Mouse (Mus musculus): ENCODE data around the gene Abhd17a. TPM values are rescaled to one million over a fixed set of nuclear protein-coding genes. Genes with fewer than 3 reads are reported as not detected.

Gene Abhd17a
- polyA plus RNA-seq, 1 experiment from 2014 or later = 95.7 TPM

GRCm38 (mm10) chr10:80620365-80620764, 30.2 kb upstream of the Abhd17a start:
- 85% methylated on average over 9 of the region's 9 CpGs for WGBS
- ATAC-seq = no peak
- no peak overlapping the region for H3K9ac ChIP-seq
- no peak overlapping the region for H3K4me3 ChIP-seq (replicated peaks)
- peaks cover 7% of the 10 kb centered on the region; the same call in 1 of the 2 replicates for H3K36me3 ChIP-seq
- no peaks in the 10 kb centered on the region for H3K9me3 ChIP-seq
- H3K27me3 ChIP-seq (replicated peaks) = no peaks in the 10 kb centered on the region
- H3K27ac ChIP-seq = no peak overlapping the region
- peaks cover 24% of the 10 kb centered on the region for H3K4me1 ChIP-seq (replicated peaks)
- H3K4me2 ChIP-seq (replicated peaks) = no peak overlapping the region

GRCm38 (mm10) chr10:80619465-80620244, 29.5 kb upstream of the Abhd17a start:
- Histone ChIP-seq H3K4me2 (replicated peaks) (no peak overlapping the region), H3K9ac (no peak overlapping the region), H3K27me3 (replicated peaks) (no peaks in the 10 kb centered on the region), H3K4me1 (replicated peaks) (peaks cover 18% of the 10 kb centered on the region), H3K9me3 (no peaks in the 10 kb centered on the region), H3K27ac (no peak overlapping the region), H3K4me3 (replicated peaks) (no peak overlapping the region), H3K36me3 (peaks cover 14% of the 10 kb centered on the region)
- 37% methylated on average over 8 of the region's 8 CpGs for WGBS
- no peak for ATAC-seq

GRCm38 (mm10) chr10:80618181-80618580, 28.0 kb upstream of the Abhd17a start:
- no peak overlapping the region for H3K4me3 ChIP-seq (replicated peaks)
- peaks cover 5% of the 10 kb centered on the region; the same call in 1 of the 2 replicates for H3K4me1 ChIP-seq (replicated peaks)
- H3K9me3 ChIP-seq = no peaks in the 10 kb centered on the region
- no peak for ATAC-seq
- 68% methylated on average over 9 of the region's 9 CpGs for WGBS
- H3K4me2 ChIP-seq (replicated peaks) = no peak overlapping the region
- no peaks in the 10 kb centered on the region for H3K27me3 ChIP-seq (replicated peaks)
- H3K36me3 ChIP-seq = peaks cover 26% of the 10 kb centered on the region
- no peak overlapping the region for H3K9ac ChIP-seq
- H3K27ac ChIP-seq = no peak overlapping the region

DNA sequence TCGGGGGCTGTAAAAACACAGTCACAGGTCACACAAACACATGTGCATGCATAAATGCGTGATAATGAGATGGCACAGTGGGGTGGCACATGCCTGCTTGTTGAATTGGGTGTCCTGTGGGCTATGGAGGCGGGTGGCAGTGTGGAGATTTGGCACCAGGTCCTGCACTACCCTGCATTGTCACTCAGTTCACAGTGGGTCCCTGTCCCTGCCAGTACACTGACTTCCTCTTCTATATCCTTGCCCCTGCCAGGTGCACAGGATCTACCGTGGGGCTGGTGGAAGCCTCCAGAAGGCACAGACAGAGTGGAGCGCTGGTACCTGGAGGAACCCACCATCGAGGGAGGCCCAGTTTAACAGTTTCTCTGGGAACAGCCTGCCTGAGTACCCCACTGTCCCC, 24.2 kb upstream of the Abhd17a start:
- Histone ChIP-seq H3K9me3 (no peaks in the 10 kb centered on the region), H3K4me1 (replicated peaks) (no peaks in the 10 kb centered on the region), H3K4me2 (replicated peaks) (no peak overlapping the region), H3K36me3 (peaks cover 46% of the 10 kb centered on the region), H3K4me3 (replicated peaks) (no peak overlapping the region), H3K27me3 (replicated peaks) (no peaks in the 10 kb centered on the region), H3K9ac (no peak overlapping the region), H3K27ac (no peak overlapping the region)
- whole genome bisulfite sequencing = 89% methylated on average over 6 of the region's 6 CpGs
- no peak for ATAC-seq

DNA sequence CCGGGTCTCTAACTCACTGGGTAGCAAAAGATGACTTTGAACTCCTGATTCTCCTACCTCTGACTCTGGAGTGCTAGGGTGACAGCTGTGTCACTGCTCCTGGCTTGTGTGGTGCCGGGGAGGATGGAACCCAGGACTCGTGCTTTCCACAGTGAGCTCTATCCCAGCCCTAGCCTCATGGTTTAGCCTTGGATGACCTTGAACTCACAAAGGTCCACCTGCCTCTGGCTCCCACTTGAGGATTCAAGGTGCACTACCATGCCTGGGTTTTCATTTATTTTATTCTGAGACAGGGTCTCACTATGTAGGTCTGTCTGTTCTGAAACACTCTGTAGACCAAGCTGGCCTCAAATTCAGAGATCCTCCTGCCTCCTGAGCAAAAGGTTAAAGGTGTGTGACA, 23.7 kb upstream of the Abhd17a start:
- Histone ChIP-seq H3K36me3 (peaks cover 52% of the 10 kb centered on the region), H3K9me3 (no peaks in the 10 kb centered on the region), H3K4me3 (replicated peaks) (no peak overlapping the region), H3K4me2 (replicated peaks) (no peak overlapping the region), H3K27ac (no peak overlapping the region), H3K27me3 (replicated peaks) (no peaks in the 10 kb centered on the region), H3K9ac (no peak overlapping the region), H3K4me1 (replicated peaks) (no peaks in the 10 kb centered on the region)
- ATAC-seq = no peak
- 80% methylated on average over 3 of the region's 3 CpGs for WGBS

DNA sequence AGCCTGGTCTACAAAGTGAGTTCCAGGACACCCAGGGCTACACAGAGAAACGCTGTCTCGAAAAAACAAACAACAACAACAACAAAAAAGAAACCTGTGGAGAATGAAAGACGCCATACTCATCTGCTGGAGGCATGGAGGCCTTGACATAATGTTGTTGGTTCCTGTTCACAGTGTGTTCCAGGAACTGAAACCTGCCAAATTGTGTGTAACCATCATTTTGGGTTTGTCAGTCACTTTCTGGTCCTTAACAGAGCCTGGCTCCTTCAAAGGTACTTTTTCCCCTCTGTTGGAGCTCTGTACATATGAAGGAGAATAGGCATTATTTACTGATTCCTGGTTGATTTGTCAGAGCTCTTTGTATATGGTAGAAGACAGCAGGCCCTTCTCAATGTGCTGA, 21.8 kb upstream of the Abhd17a start:
- H3K36me3 ChIP-seq = peaks cover 69% of the 10 kb centered on the region
- no peak overlapping the region for H3K4me2 ChIP-seq (replicated peaks)
- no peak overlapping the region for H3K4me3 ChIP-seq (replicated peaks)
- 0 out of 2 replicates have a peak, but pooled peaks cover 3% of the 10 kb centered on the region for H3K4me1 ChIP-seq (replicated peaks)
- ATAC-seq = no peak
- H3K27me3 ChIP-seq (replicated peaks) = no peaks in the 10 kb centered on the region
- no peaks in the 10 kb centered on the region for H3K9me3 ChIP-seq
- no peak overlapping the region for H3K27ac ChIP-seq
- 96% methylated on average over 3 of the region's 3 CpGs for WGBS
- no peak overlapping the region for H3K9ac ChIP-seq

DNA sequence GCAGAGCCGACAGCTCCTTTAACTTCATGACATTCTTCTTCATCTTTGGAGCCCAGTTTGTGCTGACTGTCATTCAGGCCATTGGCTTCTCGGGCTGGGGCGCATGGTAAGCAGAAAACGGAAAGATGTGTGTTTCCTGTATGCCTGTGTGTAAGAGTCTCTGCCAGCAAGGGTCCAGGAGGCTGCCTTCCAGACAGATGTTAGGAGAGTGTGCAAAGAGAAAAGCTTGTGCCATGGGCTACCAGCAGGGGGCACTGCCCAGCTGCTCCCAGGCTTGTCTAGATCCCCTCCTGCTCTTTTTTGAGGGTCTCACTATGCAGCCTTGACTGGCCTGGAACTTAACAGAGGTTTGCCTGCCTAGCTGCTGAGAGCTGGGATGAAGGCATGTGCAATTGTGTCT, 20.9 kb upstream of the Abhd17a start:
- no peak overlapping the region for H3K4me3 ChIP-seq (replicated peaks)
- H3K9me3 ChIP-seq = no peaks in the 10 kb centered on the region
- H3K36me3 ChIP-seq = peaks cover 78% of the 10 kb centered on the region
- WGBS = 77% methylated on average over 4 of the region's 4 CpGs
- no peak overlapping the region for H3K4me2 ChIP-seq (replicated peaks)
- no peaks in the 10 kb centered on the region for H3K27me3 ChIP-seq (replicated peaks)
- H3K9ac ChIP-seq = no peak overlapping the region
- 0 out of 2 replicates have a peak, but pooled peaks cover 6% of the 10 kb centered on the region for H3K4me1 ChIP-seq (replicated peaks)
- H3K27ac ChIP-seq = no peak overlapping the region
- no peak for ATAC-seq

GRCm38 (mm10) chr10:80610116-80610785, 20.1 kb upstream of the Abhd17a start:
- no peak overlapping the region for H3K4me2 ChIP-seq (replicated peaks)

DNA sequence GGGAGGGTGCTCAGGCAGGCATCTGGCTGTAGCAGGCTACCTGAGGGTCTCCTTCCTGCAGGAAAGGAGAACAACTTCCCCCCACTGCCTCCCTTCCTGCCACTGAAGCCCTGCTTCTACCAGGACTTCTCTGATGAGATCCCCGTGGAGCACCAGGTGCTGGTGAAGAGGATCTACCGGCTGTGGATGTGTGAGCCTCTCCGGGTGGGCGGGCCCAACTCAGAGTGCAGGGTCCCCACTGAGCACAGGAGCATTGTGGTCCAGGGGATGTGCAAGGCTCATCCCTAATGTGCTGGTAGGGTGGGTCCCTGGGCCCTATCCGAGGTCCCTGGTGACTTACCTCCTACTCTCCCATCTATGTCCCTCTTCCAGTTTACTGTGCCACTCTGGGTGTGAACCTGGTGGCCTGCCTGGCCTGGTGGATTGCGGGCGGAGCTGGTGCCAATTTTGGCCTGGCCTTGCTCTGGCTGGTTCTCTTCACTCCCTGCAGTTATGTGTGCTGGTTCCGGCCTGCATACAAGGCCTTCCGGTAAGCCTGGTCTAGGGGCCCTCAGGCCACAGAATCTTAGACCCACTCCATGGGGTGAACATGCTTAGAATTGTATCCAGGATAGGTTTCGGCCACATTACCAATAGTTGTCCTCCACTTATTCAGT, 19.3 kb upstream of the Abhd17a start:
- no peak overlapping the region for H3K27ac ChIP-seq
- H3K4me3 ChIP-seq (replicated peaks) = no peak overlapping the region
- WGBS = 90% methylated on average over 10 of the region's 10 CpGs
- no peak overlapping the region for H3K4me2 ChIP-seq (replicated peaks)
- ATAC-seq = no peak
- H3K36me3 ChIP-seq = peaks cover 64% of the 10 kb centered on the region
- no peaks in the 10 kb centered on the region for H3K27me3 ChIP-seq (replicated peaks)
- H3K9ac ChIP-seq = no peak overlapping the region
- H3K9me3 ChIP-seq = no peaks in the 10 kb centered on the region
- H3K4me1 ChIP-seq (replicated peaks) = peaks cover 11% of the 10 kb centered on the region

More at GRCm38 (mm10) chr10:80610116-80610785, 20.1 kb upstream of the Abhd17a start:
- no peak overlapping the region for H3K4me3 ChIP-seq (replicated peaks)
- WGBS = 93% methylated on average over 9 of the region's 9 CpGs
- H3K36me3 ChIP-seq = peaks cover 72% of the 10 kb centered on the region
- no peak overlapping the region for H3K27ac ChIP-seq
- no peak overlapping the region for H3K9ac ChIP-seq
- no peak for ATAC-seq
- H3K27me3 ChIP-seq (replicated peaks) = no peaks in the 10 kb centered on the region
- H3K4me1 ChIP-seq (replicated peaks) = 0 out of 2 replicates have a peak, but pooled peaks cover 8% of the 10 kb centered on the region
- H3K9me3 ChIP-seq = no peaks in the 10 kb centered on the region

- H3K4me2 ChIP-seq (replicated peaks) = no peak overlapping the region
- no peak overlapping the region for H3K4me3 ChIP-seq (replicated peaks)
- 86% methylated on average over 3 of the region's 3 CpGs for WGBS
These were observed 18.3 kb upstream of the Abhd17a start for GRCm38 (mm10) chr10:80608435-80608834.

DNA sequence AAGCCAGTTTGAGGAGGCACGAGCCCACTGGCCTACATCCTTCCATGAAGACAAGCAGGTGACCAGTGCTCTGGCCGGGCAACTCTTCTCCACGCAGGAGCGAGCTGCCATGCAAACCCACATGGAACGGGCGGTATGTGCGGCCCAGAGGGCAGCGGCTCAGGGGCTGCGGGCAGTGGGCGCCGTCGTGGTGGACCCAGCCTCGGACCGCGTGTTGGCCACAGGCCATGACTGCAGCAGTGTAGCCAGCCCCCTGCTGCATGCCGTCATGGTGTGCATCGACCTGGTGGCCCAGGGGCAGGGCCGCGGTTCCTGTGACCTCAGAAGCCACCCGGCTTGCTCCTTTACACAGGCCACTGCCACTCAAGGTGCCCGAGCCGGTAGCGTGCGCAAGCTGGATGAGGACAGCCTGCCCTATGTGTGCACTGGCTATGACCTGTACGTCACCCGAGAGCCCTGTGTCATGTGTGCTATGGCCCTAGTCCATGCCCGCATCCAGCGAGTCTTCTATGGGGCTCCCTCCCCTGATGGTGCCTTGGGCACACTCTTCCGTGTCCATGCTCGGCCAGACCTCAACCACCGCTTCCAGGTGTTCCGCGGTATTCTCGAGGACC, 16.7 kb upstream of the Abhd17a start:
- no peak overlapping the region for H3K4me3 ChIP-seq (replicated peaks)
- H3K4me2 ChIP-seq (replicated peaks) = no peak overlapping the region
- peaks cover 26% of the 10 kb centered on the region for H3K4me1 ChIP-seq (replicated peaks)
- peaks cover 46% of the 10 kb centered on the region for H3K36me3 ChIP-seq
- H3K27ac ChIP-seq = no peak overlapping the region
- H3K27me3 ChIP-seq (replicated peaks) = no peaks in the 10 kb centered on the region
- 94% methylated on average over 34 of the region's 34 CpGs for WGBS
- H3K9ac ChIP-seq = no peak overlapping the region
- H3K9me3 ChIP-seq = no peaks in the 10 kb centered on the region
- no peak for ATAC-seq

More at GRCm38 (mm10) chr10:80608435-80608834, 18.3 kb upstream of the Abhd17a start:
- Histone ChIP-seq H3K9ac (no peak overlapping the region), H3K36me3 (peaks cover 56% of the 10 kb centered on the region), H3K27ac (no peak overlapping the region), H3K9me3 (no peaks in the 10 kb centered on the region), H3K4me1 (replicated peaks) (peaks cover 21% of the 10 kb centered on the region), H3K27me3 (replicated peaks) (no peaks in the 10 kb centered on the region)
- ATAC-seq = no peak

DNA sequence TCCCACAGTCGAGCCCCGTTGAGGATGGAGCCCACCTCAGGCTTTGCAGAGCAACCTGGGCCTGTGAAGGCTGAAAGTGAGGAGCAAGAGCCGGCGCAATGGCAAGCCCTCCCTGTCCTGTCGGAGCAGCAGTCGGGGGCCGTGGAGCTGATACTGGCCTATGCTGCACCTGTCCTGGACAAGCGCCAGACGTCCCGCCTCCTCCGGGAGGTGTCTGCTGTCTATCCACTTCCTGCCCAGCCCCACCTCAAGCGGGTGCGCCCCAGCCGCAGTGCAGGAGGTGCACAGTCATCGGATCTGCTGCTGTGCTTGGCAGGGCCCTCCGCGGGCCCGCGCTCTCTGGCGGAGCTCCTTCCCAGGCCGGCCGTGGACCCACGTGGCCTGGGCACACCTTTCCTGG, 16.2 kb upstream of the Abhd17a start:
- Histone ChIP-seq H3K9me3 (no peaks in the 10 kb centered on the region), H3K4me3 (replicated peaks) (no peak overlapping the region), H3K4me1 (replicated peaks) (peaks cover 26% of the 10 kb centered on the region), H3K9ac (no peak overlapping the region), H3K4me2 (replicated peaks) (no peak overlapping the region), H3K36me3 (peaks cover 45% of the 10 kb centered on the region), H3K27me3 (replicated peaks) (no peaks in the 10 kb centered on the region), H3K27ac (no peak overlapping the region)
- peak; percentile 13; the same call in 1 of the 2 replicates for ATAC-seq
- WGBS = 76% methylated on average over 23 of the region's 23 CpGs

All from intestine, embryonic 15.5 days (tissue).